Mouse (Mus musculus): ENCODE data around the gene Snx20. TPM values are rescaled to one million over a fixed set of nuclear protein-coding genes. Genes with fewer than 3 reads are reported as not detected.
"Not testable (repeated sequence)": the region's sequence is repeated elsewhere in the genome, so short reads cannot be mapped to it uniquely, and the experiment has no call there.

Snx20 gene
- polyA plus RNA-seq, 1 experiment from 2014 or later: 1.5 TPM

GRCm38 (mm10) chr8:88664947-88665346, 29.0 kb upstream of the Snx20 start:
- Histone ChIP-seq H3K4me1 (peaks cover 10% of the 10 kb centered on the region), H3K9ac (no peak overlapping the region), H3K27me3 (no peaks in the 10 kb centered on the region), H3K4me3 (no peak overlapping the region), H3K36me3 (no peaks in the 10 kb centered on the region), H3K9me3 (no peaks in the 10 kb centered on the region), H3K27ac (no peak overlapping the region), H3K4me2 (replicated peaks) (no peak overlapping the region)
- no peak for ATAC-seq (ENCODE audit: insufficient number of reproducible peaks, insufficient read depth, low FRiP score, low TSS enrichment)
- WGBS: 87% methylated on average over 19 of the region's 19 CpGs

- 77% methylated on average over 16 of the region's 16 CpGs for WGBS
- no peak overlapping the region for H3K27ac ChIP-seq
- no peak overlapping the region for H3K4me3 ChIP-seq
- no peaks in the 10 kb centered on the region for H3K36me3 ChIP-seq
- no peak for ATAC-seq (ENCODE audit: insufficient number of reproducible peaks, insufficient read depth, low FRiP score, low TSS enrichment)
- no peaks in the 10 kb centered on the region for H3K9me3 ChIP-seq
- H3K4me2 ChIP-seq (replicated peaks): no peak overlapping the region
- H3K4me1 ChIP-seq: peaks cover 9% of the 10 kb centered on the region
- no peaks in the 10 kb centered on the region for H3K27me3 ChIP-seq
- H3K9ac ChIP-seq: no peak overlapping the region
Observed at GRCm38 (mm10) chr8:88664121-88664520, 28.2 kb upstream of the Snx20 start.

GRCm38 (mm10) chr8:88662401-88662821, 26.5 kb upstream of the Snx20 start:
- H3K36me3 ChIP-seq: no peaks in the 10 kb centered on the region
- no peaks in the 10 kb centered on the region; the same call in 1 of the 2 replicates for H3K4me1 ChIP-seq
- H3K9ac ChIP-seq: no peak overlapping the region
- no peaks in the 10 kb centered on the region for H3K9me3 ChIP-seq
- no peak for ATAC-seq (ENCODE audit: insufficient number of reproducible peaks, insufficient read depth, low FRiP score, low TSS enrichment)
- H3K4me3 ChIP-seq: no peak overlapping the region
- no peak overlapping the region for H3K4me2 ChIP-seq (replicated peaks)
- H3K27me3 ChIP-seq: no peaks in the 10 kb centered on the region
- H3K27ac ChIP-seq: no peak overlapping the region
- 69% methylated on average over 6 of the region's 6 CpGs for WGBS

- Histone ChIP-seq H3K9me3 (no peaks in the 10 kb centered on the region), H3K4me3 (no peak overlapping the region), H3K36me3 (no peaks in the 10 kb centered on the region), H3K4me2 (replicated peaks) (no peak overlapping the region), H3K27ac (no peak overlapping the region), H3K4me1 (no peaks in the 10 kb centered on the region), H3K9ac (no peak overlapping the region), H3K27me3 (no peaks in the 10 kb centered on the region)
- ATAC-seq (ENCODE audit: insufficient number of reproducible peaks, insufficient read depth, low FRiP score, low TSS enrichment): no peak
- 84% methylated on average over 3 of the region's 3 CpGs for WGBS
Observed at GRCm38 (mm10) chr8:88659873-88660272, 23.9 kb upstream of the Snx20 start.

GRCm38 (mm10) chr8:88655334-88655733, 19.4 kb upstream of the Snx20 start:
- Histone ChIP-seq H3K9me3 (no peaks in the 10 kb centered on the region), H3K4me2 (replicated peaks) (no peak overlapping the region), H3K36me3 (no peaks in the 10 kb centered on the region), H3K4me3 (no peak overlapping the region), H3K4me1 (peaks cover 7% of the 10 kb centered on the region; the same call in 1 of the 2 replicates), H3K27ac (no peak overlapping the region), H3K27me3 (no peaks in the 10 kb centered on the region), H3K9ac (no peak overlapping the region)
- ATAC-seq (ENCODE audit: insufficient number of reproducible peaks, insufficient read depth, low FRiP score, low TSS enrichment): no peak

GRCm38 (mm10) chr8:88651122-88651521, 15.2 kb upstream of the Snx20 start:
- not testable (repeated sequence) for H3K36me3 ChIP-seq; H3K4me2 ChIP-seq (replicated peaks); H3K27ac ChIP-seq; H3K9me3 ChIP-seq; ATAC-seq (ENCODE audit: insufficient number of reproducible peaks, insufficient read depth, low FRiP score, low TSS enrichment); H3K9ac ChIP-seq; H3K27me3 ChIP-seq; H3K4me3 ChIP-seq
- 48% methylated on average over 4 of the region's 4 CpGs for WGBS
- peaks cover 21% of the 10 kb centered on the region for H3K4me1 ChIP-seq

- no peak overlapping the region for H3K4me3 ChIP-seq
- peaks cover 9% of the 10 kb centered on the region; the same call in 1 of the 2 replicates for H3K27me3 ChIP-seq
- H3K27ac ChIP-seq: no peak overlapping the region
- ATAC-seq (ENCODE audit: insufficient number of reproducible peaks, insufficient read depth, low FRiP score, low TSS enrichment): no peak
- peaks cover 21% of the 10 kb centered on the region for H3K4me1 ChIP-seq
- H3K9me3 ChIP-seq: no peaks in the 10 kb centered on the region
- no peak overlapping the region for H3K9ac ChIP-seq
- 81% methylated on average over 6 of the region's 6 CpGs for WGBS
- H3K36me3 ChIP-seq: no peaks in the 10 kb centered on the region
- H3K4me2 ChIP-seq (replicated peaks): no peak overlapping the region
Observed at GRCm38 (mm10) chr8:88650016-88650708, 14.2 kb upstream of the Snx20 start.

GRCm38 (mm10) chr8:88648322-88648721, 12.4 kb upstream of the Snx20 start:
- H3K4me2 ChIP-seq (replicated peaks): 0 out of 2 replicates have a peak overlapping the region, but pooled peaks have one; percentile 59
- ATAC-seq (ENCODE audit: insufficient number of reproducible peaks, insufficient read depth, low FRiP score, low TSS enrichment): peak; percentile 22; the same call in 1 of the 2 replicates
- H3K4me1 ChIP-seq: peaks cover 21% of the 10 kb centered on the region
- H3K36me3 ChIP-seq: no peaks in the 10 kb centered on the region
- H3K4me3 ChIP-seq: no peak overlapping the region
- no peaks in the 10 kb centered on the region for H3K9me3 ChIP-seq
- peaks cover 9% of the 10 kb centered on the region; the same call in 1 of the 2 replicates for H3K27me3 ChIP-seq
- H3K27ac ChIP-seq: no peak overlapping the region
- no peak overlapping the region for H3K9ac ChIP-seq

GRCm38 (mm10) chr8:88646837-88647778, 11.2 kb upstream of the Snx20 start, which contains the start of gene Nod2:
Nod2 (plus strand) TSS chr8:88647315.
- peak; percentile 58; the same call in 1 of the 2 replicates for ATAC-seq (ENCODE audit: insufficient number of reproducible peaks, insufficient read depth, low FRiP score, low TSS enrichment)
- H3K27ac ChIP-seq: no peak within 1 kb of the TSS

GRCm38 (mm10) chr8:88642734-88643564, 7.0 kb upstream of the Snx20 start:
- Histone ChIP-seq H3K36me3 (no peaks in the 10 kb centered on the region), H3K9me3 (no peaks in the 10 kb centered on the region), H3K4me1 (peaks cover 12% of the 10 kb centered on the region), H3K4me2 (replicated peaks) (no peak overlapping the region), H3K27ac (no peak overlapping the region), H3K4me3 (no peak overlapping the region), H3K27me3 (0 out of 2 replicates have a peak, but pooled peaks cover under 1% of the 10 kb centered on the region), H3K9ac (no peak overlapping the region)
- 81% methylated on average over 5 of the region's 5 CpGs for WGBS
- ATAC-seq (ENCODE audit: insufficient number of reproducible peaks, insufficient read depth, low FRiP score, low TSS enrichment): no peak

More at GRCm38 (mm10) chr8:88646837-88647778, 11.2 kb upstream of the Snx20 start, which contains the start of gene Nod2:
- H3K36me3 ChIP-seq: no peaks in the 10 kb centered on the region
- H3K4me3 ChIP-seq: peak within 1 kb of the TSS; percentile 34
- peak within 1 kb of the TSS; percentile 44 for H3K9ac ChIP-seq
- H3K27me3 ChIP-seq: peaks cover 9% of the 10 kb centered on the region; the same call in 1 of the 2 replicates
- peak within 1 kb of the TSS; percentile 59 for H3K4me2 ChIP-seq (replicated peaks)
- peaks cover 21% of the 10 kb centered on the region for H3K4me1 ChIP-seq
- no peaks in the 10 kb centered on the region for H3K9me3 ChIP-seq
- 9% methylated on average over 33 of the region's 33 CpGs for WGBS

GRCm38 (mm10) chr8:88638908-88639307, 3.0 kb upstream of the Snx20 start:
- no peak overlapping the region for H3K4me2 ChIP-seq (replicated peaks)
- no peaks in the 10 kb centered on the region for H3K36me3 ChIP-seq
- H3K27ac ChIP-seq: no peak overlapping the region
- H3K27me3 ChIP-seq: no peaks in the 10 kb centered on the region
- no peaks in the 10 kb centered on the region for H3K9me3 ChIP-seq
- H3K9ac ChIP-seq: no peak overlapping the region
- no peaks in the 10 kb centered on the region for H3K4me1 ChIP-seq
- no peak for ATAC-seq (ENCODE audit: insufficient number of reproducible peaks, insufficient read depth, low FRiP score, low TSS enrichment)
- 98% methylated on average over 3 of the region's 3 CpGs for WGBS
- no peak overlapping the region for H3K4me3 ChIP-seq
